ENCODE assay signal across 20 mouse cellular contexts in genomic region chr13:111961423-111961822, GRCm38 (mm10).
DNase-seq lines count a peak whose midpoint lies in the region; ATAC-seq and TF ChIP-seq lines count a peak whose summit lies in the region.
"Had no signal": no experiment of that assay in that cellular context is flagged by ENCODE, and none has a peak within 500 bp of the region (broad histone marks: within the 10 kb centered on the region; RNA-seq: fewer than 3 reads in every experiment).

No protein-coding gene starts in this region.

- peak overlapping the region; percentile 8; the same call in 1 of the 2 replicates for H3K4me2 ChIP-seq in kidney, embryonic 16.5 days (replicated peaks; ENCODE audit: low read depth, low read length)
- no peak overlapping the region for H3K4me2 ChIP-seq in hindbrain, embryonic 16.5 days (ENCODE audit: low read length)
- H3K4me2 ChIP-seq: embryonic facial prominence, embryonic 15.5 days; forebrain, embryonic 15.5 days; heart, embryonic 11.5 days; heart, embryonic 15.5 days; hindbrain, embryonic 13.5 days had no signal

- TF ChIP-seq POLR2A in thymus, adult 2 months (IDR thresholded peaks at IDR 0.05; ENCODE audit: control insufficient read depth, extremely low read depth, insufficient read depth, low read length, poor library complexity): no peak

- peak overlapping the region; percentile 90 for H3K27ac ChIP-seq in kidney, embryonic 16.5 days (ENCODE audit: low read length)
- no peak overlapping the region for H3K27ac ChIP-seq in hindbrain, embryonic 16.5 days (ENCODE audit: low read depth, low read length)
- no peak overlapping the region for H3K27ac ChIP-seq in thymus, adult 2 months (ENCODE audit: control insufficient read depth, insufficient read depth, low read length)
- H3K27ac ChIP-seq: embryonic facial prominence, embryonic 15.5 days; forebrain, embryonic 15.5 days; heart, adult 2 months; heart, embryonic 15.5 days; hindbrain, embryonic 13.5 days had no signal

- peak; percentile 80 for ATAC-seq in kidney, embryonic 16.5 days (ENCODE audit: low FRiP score, low TSS enrichment)
- ATAC-seq in hindbrain, embryonic 16.5 days: no peak
- ATAC-seq: forebrain, embryonic 15.5 days had no signal

- peaks cover 38% of the 10 kb centered on the region for H3K4me1 ChIP-seq in kidney, embryonic 16.5 days (ENCODE audit: insufficient read depth, low read length)
- no peaks in the 10 kb centered on the region for H3K4me1 ChIP-seq in hindbrain, embryonic 16.5 days (ENCODE audit: control insufficient read depth, insufficient read depth, low read depth, low read length)
- H3K4me1 ChIP-seq in thymus, adult 2 months (replicated peaks; ENCODE audit: control insufficient read depth, insufficient read depth, low read length): peaks cover 3% of the 10 kb centered on the region
- H3K4me1 ChIP-seq: embryonic facial prominence, embryonic 15.5 days; heart, embryonic 15.5 days had no signal

- no peak overlapping the region for H3K4me3 ChIP-seq in kidney, embryonic 16.5 days (ENCODE audit: low read length)
- no peak overlapping the region for H3K4me3 ChIP-seq in hindbrain, embryonic 16.5 days (ENCODE audit: low read length)
- no peak overlapping the region for H3K4me3 ChIP-seq in thymus, adult 2 months (ENCODE audit: control insufficient read depth, insufficient read depth, low read length)
- H3K4me3 ChIP-seq: embryonic facial prominence, embryonic 15.5 days; erythroblast, embryonic 14.5 days; forebrain, embryonic 15.5 days; heart, adult 2 months; heart, embryonic 15.5 days; hindbrain, embryonic 13.5 days had no signal

- WGBS in kidney, embryonic 16.5 days: 36% methylated on average over 6 of the region's 6 CpGs
- 81% methylated on average over 6 of the region's 6 CpGs for whole genome bisulfite sequencing in hindbrain, embryonic 16.5 days
- WGBS in thymus, adult 2 months: 93% methylated on average over 6 of the region's 6 CpGs

- H3K27me3 ChIP-seq in kidney, embryonic 16.5 days (ENCODE audit: insufficient read depth, low read length): no peaks in the 10 kb centered on the region
- no peaks in the 10 kb centered on the region for H3K27me3 ChIP-seq in hindbrain, embryonic 16.5 days (replicated peaks; ENCODE audit: control insufficient read depth, insufficient read depth, low read length)
- H3K27me3 ChIP-seq in thymus, adult 2 months (ENCODE audit: control insufficient read depth, insufficient read depth, low read length): no peaks in the 10 kb centered on the region
- H3K27me3 ChIP-seq: embryonic facial prominence, embryonic 15.5 days; forebrain, embryonic 15.5 days; heart, embryonic 15.5 days had no signal

- DNase-seq in kidney, adult 18-20 months: peak; percentile 42
- peak; percentile 58 to 87 for DNase-seq in kidney, adult 8-10 months
- DNase-seq in thymus, adult 2 months: no peak
- DNase-seq in ovary, postnatal 36 days (ENCODE audit: low spot score): no peak
- DNase-seq: adrenal gland, postnatal 10 days; cerebellum, adult 11 months; cerebellum, adult 8-10 months; cerebellum, postnatal 14 days; embryo, embryonic 11 days; gastrocnemius, postnatal 36 days; heart, adult 2 months; heart, postnatal 14 days had no signal

- no peak for TF ChIP-seq CTCF in thymus, adult 2 months (IDR thresholded peaks at IDR 0.05; ENCODE audit: borderline replicate concordance, control insufficient read depth, extremely low read depth, insufficient read depth, low read length, poor library complexity)

- H3K36me3 ChIP-seq in kidney, embryonic 16.5 days (ENCODE audit: insufficient read depth, low read length): no peaks in the 10 kb centered on the region
- no peaks in the 10 kb centered on the region for H3K36me3 ChIP-seq in hindbrain, embryonic 16.5 days (ENCODE audit: control insufficient read depth, insufficient read depth, low read length)
- H3K36me3 ChIP-seq in thymus, adult 2 months (ENCODE audit: control insufficient read depth, insufficient read depth, low read length): no peaks in the 10 kb centered on the region
- H3K36me3 ChIP-seq: embryonic facial prominence, embryonic 15.5 days; forebrain, embryonic 15.5 days; heart, embryonic 15.5 days; hindbrain, embryonic 13.5 days had no signal

- no peaks in the 10 kb centered on the region for H3K9me3 ChIP-seq in kidney, embryonic 16.5 days (ENCODE audit: low read length)
- no peaks in the 10 kb centered on the region for H3K9me3 ChIP-seq in hindbrain, embryonic 16.5 days (ENCODE audit: control insufficient read depth, low read length)
- H3K9me3 ChIP-seq: embryonic facial prominence, embryonic 15.5 days; forebrain, embryonic 15.5 days; heart, embryonic 15.5 days; hindbrain, embryonic 13.5 days had no signal

- no peak overlapping the region for H3K9ac ChIP-seq in kidney, embryonic 16.5 days (replicated peaks; ENCODE audit: low read length)
- no peak overlapping the region for H3K9ac ChIP-seq in hindbrain, embryonic 16.5 days (ENCODE audit: low read depth, low read length)
- H3K9ac ChIP-seq: embryonic facial prominence, embryonic 15.5 days; forebrain, embryonic 15.5 days; heart, embryonic 15.5 days; hindbrain, embryonic 13.5 days had no signal

Comparison
In these comparisons a context has a peak if more than half of its experiments do, and no peak if none do; other contexts are left out.
1. DNase-seq: peak in kidney, adult 18-20 months (single experiment) and kidney, adult 8-10 months (2 of 2); none in thymus, adult 2 months (single experiment) and ovary, postnatal 36 days (single experiment).